Mouse (Mus musculus) myocyte (in vitro differentiated cells): ENCODE measurements around the gene Ppig. TPM values are rescaled to one million over a fixed set of nuclear protein-coding genes. Genes with fewer than 3 reads are reported as not detected.
A peak's percentile ranks its signal among the peaks of the same experiment; 100 is the strongest.

Experiments used
- H3K27me3 ChIP-seq: one replicate; pipeline ENCODE4 v1.6.1; 2011; ENCODE audit not compliant: control insufficient read depth, insufficient read depth, insufficient read length
- H3K36me3 ChIP-seq: one replicate; pipeline ENCODE4 v1.6.1; 2011; ENCODE audit not compliant: control insufficient read depth, insufficient read depth
- H3K4me2 ChIP-seq: one replicate; pipeline ENCODE4 v1.6.1; 2011; ENCODE audit warnings: low read depth, control low read depth
- H3K4me3 ChIP-seq: one replicate; pipeline ENCODE4 v1.5.1; 2011; ENCODE audit warnings: mild to moderate bottlenecking, control low read depth, moderate library complexity
- H3K79me2 ChIP-seq: one replicate; pipeline ENCODE4 v1.6.1; 2011; ENCODE audit not compliant: control insufficient read depth, insufficient read depth
- H3ac ChIP-seq: one replicate; pipeline ENCODE4 v1.6.1; 2011; ENCODE audit not compliant: control insufficient read depth, insufficient read length
- CEBPB ChIP-seq: IDR thresholded peaks from 2 replicates; pipeline ENCODE4 v1.6.1; 2011; ENCODE audit warnings: mild to moderate bottlenecking, moderate library complexity; ENCODE audit not compliant: poor library complexity, insufficient read depth, severe bottlenecking
- E2F4 ChIP-seq: IDR thresholded peaks from one replicate; pipeline ENCODE4 v1.6.1; 2011; ENCODE audit warnings: mild to moderate bottlenecking, control low read depth, moderate library complexity; ENCODE audit not compliant: insufficient read depth
- MAX ChIP-seq: IDR thresholded peaks from one replicate; pipeline ENCODE4 v1.6.1; 2011; ENCODE audit warnings: low read depth, mild to moderate bottlenecking, control low read depth
- MYOD1 ChIP-seq, 3 experiments: IDR thresholded peaks; one replicate each; pipeline ENCODE4 v1.6.1; 2011; ENCODE audit warnings: control low read depth in 2 of 3, low read depth in 2 of 3, mild to moderate bottlenecking in 2 of 3, moderate library complexity in 1 of 3; ENCODE audit not compliant: insufficient read length in 2 of 3, control insufficient read depth in 1 of 3
- MYOG ChIP-seq, 3 experiments: IDR thresholded peaks; one replicate each; pipeline ENCODE4 v1.6.1; 2011; ENCODE audit warnings: control low read depth in 2 of 3, low read depth in 2 of 3, mild to moderate bottlenecking in 2 of 3; ENCODE audit not compliant: insufficient read length in 2 of 3, control insufficient read depth in 1 of 3, insufficient read depth in 1 of 3
- POLR2A ChIP-seq: IDR thresholded peaks from one replicate; pipeline ENCODE4 v1.6.1; 2011; ENCODE audit warnings: low read depth, mild to moderate bottlenecking, control low read depth, moderate library complexity; ENCODE audit not compliant: insufficient read length
- POLR2AphosphoS2 ChIP-seq: IDR thresholded peaks from one replicate; pipeline ENCODE4 v1.6.1; 2011; ENCODE audit warnings: low read depth, control low read depth; ENCODE audit not compliant: insufficient read length
- REST ChIP-seq: IDR thresholded peaks from one replicate; pipeline ENCODE4 v1.6.1; 2011; ENCODE audit warnings: mild to moderate bottlenecking, control low read depth, moderate library complexity; ENCODE audit not compliant: insufficient read depth, insufficient read length
- SRF ChIP-seq: IDR thresholded peaks from one replicate; pipeline ENCODE4 v1.6.1; 2011; ENCODE audit warnings: low read depth; ENCODE audit not compliant: control insufficient read depth, insufficient read length
- TCF12 ChIP-seq: IDR thresholded peaks from one replicate; pipeline ENCODE4 v1.6.1; 2011; ENCODE audit warnings: mild to moderate bottlenecking, control low read depth; ENCODE audit not compliant: poor library complexity, insufficient read depth, severe bottlenecking
- TCF3 ChIP-seq: IDR thresholded peaks from one replicate; pipeline ENCODE4 v1.6.1; 2011; ENCODE audit warnings: low read depth, control low read depth; ENCODE audit not compliant: insufficient read length
- USF1 ChIP-seq: IDR thresholded peaks from one replicate; pipeline ENCODE4 v1.6.1; 2011; ENCODE audit warnings: low read depth, mild to moderate bottlenecking, control low read depth, moderate library complexity
- polyA plus RNA-seq: library from polyadenylated mRNA; unstranded; fragments of >200 nt; fragmentation: generic; extraction: Trizol; gene quantifications from one replicate; pipeline ENCODE4 v1.2.1, GENCODE M21; 2012; ENCODE audit warnings: missing spikeins

The Ppig gene
- polyA plus RNA-seq, 1 experiment, result 7.6 TPM

- no peak overlapping the region for H3ac ChIP-seq
- TF ChIP-seq E2F4, result no peak
- peak in 2 of 3 experiments; percentile 51 to 70 for TF ChIP-seq MYOG (IDR thresholded peaks at IDR 0.05; ENCODE audit: control insufficient read depth in 1 of 3, insufficient read depth in 1 of 3, insufficient read length in 2 of 3, low read depth in 2 of 3)
- no peak for TF ChIP-seq CEBPB
- peak; percentile 27 to 73 (median 43) for TF ChIP-seq MYOD1 (IDR thresholded peaks at IDR 0.05; ENCODE audit: control insufficient read depth in 1 of 3, insufficient read length in 2 of 3, low read depth in 2 of 3)
- TF ChIP-seq TCF3, result no peak
- H3K79me2 ChIP-seq, result no peaks in the 10 kb centered on the region
- peak overlapping the region; percentile 44 for H3K4me2 ChIP-seq
- no peak overlapping the region for H3K4me3 ChIP-seq
- H3K27me3 ChIP-seq, result no peaks in the 10 kb centered on the region
- peaks cover 5% of the 10 kb centered on the region for H3K36me3 ChIP-seq
These were observed 40.4 kb upstream of the Ppig start for GRCm38 (mm10) chr2:69681931-69682330.

- Histone ChIP-seq H3K79me2 (no peaks in the 10 kb centered on the region), H3ac (no peak overlapping the region), H3K36me3 (peaks cover 5% of the 10 kb centered on the region), H3K4me3 (no peak overlapping the region), H3K27me3 (no peaks in the 10 kb centered on the region), H3K4me2 (peak overlapping the region; percentile 44)
- TF ChIP-seq MYOG (IDR thresholded peaks at IDR 0.05; ENCODE audit: control insufficient read depth in 1 of 3, insufficient read depth in 1 of 3, insufficient read length in 2 of 3, low read depth in 2 of 3), result peak in 1 of 3 experiments; percentile 11
- TF ChIP-seq MYOD1 (IDR thresholded peaks at IDR 0.05; ENCODE audit: control insufficient read depth in 1 of 3, insufficient read length in 2 of 3, low read depth in 2 of 3), result peak in 1 of 3 experiments; percentile 57
- no peak for TF ChIP-seq REST
- no peak for TF ChIP-seq TCF3
- TF ChIP-seq E2F4, result no peak
These were observed 39.1 kb upstream of the Ppig start for GRCm38 (mm10) chr2:69683036-69683805.

- Histone ChIP-seq H3K36me3 (peaks cover 4% of the 10 kb centered on the region), H3K27me3 (no peaks in the 10 kb centered on the region), H3K4me2 (no peak overlapping the region), H3ac (no peak overlapping the region), H3K79me2 (no peaks in the 10 kb centered on the region), H3K4me3 (no peak overlapping the region)
- TF ChIP-seq MYOD1 (IDR thresholded peaks at IDR 0.05; ENCODE audit: control insufficient read depth in 1 of 3, insufficient read length in 2 of 3, low read depth in 2 of 3), result peak; percentile 20 to 81 (median 79)
- no peak for TF ChIP-seq MAX
- TF ChIP-seq MYOG (IDR thresholded peaks at IDR 0.05; ENCODE audit: control insufficient read depth in 1 of 3, insufficient read depth in 1 of 3, insufficient read length in 2 of 3, low read depth in 2 of 3), result peak in 2 of 3 experiments; percentile 71 to 75
- TF ChIP-seq REST, result no peak
- 0 out of 2 replicates have a peak, but pooled peaks have one; percentile 2 for TF ChIP-seq CEBPB
- peak; percentile 66 for TF ChIP-seq TCF12
These were observed 37.9 kb upstream of the Ppig start for GRCm38 (mm10) chr2:69684488-69684887.

- Histone ChIP-seq H3K4me2 (no peak overlapping the region), H3K4me3 (no peak overlapping the region), H3K36me3 (peaks cover 10% of the 10 kb centered on the region), H3K27me3 (no peaks in the 10 kb centered on the region), H3ac (no peak overlapping the region), H3K79me2 (no peaks in the 10 kb centered on the region)
- TF ChIP-seq CEBPB (no peak), SRF (no peak), MYOD1 (IDR thresholded peaks at IDR 0.05; ENCODE audit: control insufficient read depth in 1 of 3, insufficient read length in 2 of 3, low read depth in 2 of 3) (no peak), TCF12 (no peak), MYOG (IDR thresholded peaks at IDR 0.05; ENCODE audit: control insufficient read depth in 1 of 3, insufficient read depth in 1 of 3, insufficient read length in 2 of 3, low read depth in 2 of 3) (no peak), MAX (no peak), POLR2A (no peak), TCF3 (no peak), POLR2AphosphoS2 (no peak), E2F4 (no peak), USF1 (no peak), REST (no peak)
These were observed 32.1 kb upstream of the Ppig start for GRCm38 (mm10) chr2:69690214-69690613.

- TF ChIP-seq TCF3 (no peak), MYOD1 (IDR thresholded peaks at IDR 0.05; ENCODE audit: control insufficient read depth in 1 of 3, insufficient read length in 2 of 3, low read depth in 2 of 3) (no peak), MYOG (IDR thresholded peaks at IDR 0.05; ENCODE audit: control insufficient read depth in 1 of 3, insufficient read depth in 1 of 3, insufficient read length in 2 of 3, low read depth in 2 of 3) (no peak), SRF (no peak)
- Histone ChIP-seq H3K79me2 (no peaks in the 10 kb centered on the region), H3K27me3 (no peaks in the 10 kb centered on the region), H3K4me3 (no peak overlapping the region), H3ac (no peak overlapping the region), H3K4me2 (no peak overlapping the region), H3K36me3 (peaks cover 10% of the 10 kb centered on the region)
These were observed 31.5 kb upstream of the Ppig start for GRCm38 (mm10) chr2:69690843-69691242.
